In genomic region chr8:115650110-115650521, GRCm38 (mm10) we compare ENCODE assay signal across 8 mouse cellular contexts. TPM values are rescaled to one million over a fixed set of nuclear protein-coding genes. Genes with fewer than 3 reads are reported as not detected.
DNase-seq lines count a peak whose midpoint lies in the region.

No protein-coding gene starts in this region.

- intact Hi-C loops in left cerebral cortex, postnatal 10 days (cut with DNase I): no loop called here

- DNase-seq in adrenal gland, adult 2 months: peak; percentile 22
- DNase-seq in adrenal gland, adult 18-20 months (ENCODE audit: low spot score in 2 of 2): no peak
- DNase-seq in right cerebral cortex, adult 18-20 months: peak; percentile 10
- DNase-seq in right cerebral cortex, postnatal 4 days: no peak
- DNase-seq in left cerebral cortex, postnatal 10 days (ENCODE audit: extremely low spot score in 1 of 2, low spot score in 2 of 2): peak; percentile 19 to 43
- DNase-seq in telencephalon, adult 2 months (ENCODE audit: low read depth, low spot score): peak; percentile 47
- DNase-seq in urinary bladder, postnatal 36 days (ENCODE audit: low spot score in 2 of 2): no peak
- DNase-seq in c-Kit-positive CD71-positive TER-119-positive erythroid progenitor cells, embryonic 14.5 days (ENCODE audit: low spot score): no peak

RNA-seq across cellular contexts. Expression of gene Maf, which starts 57.5 kb away (rescaled TPM):
- total RNA-seq in adrenal gland, adult 2 months (2021): 10 to 100 TPM; 20.8 to 23.7 TPM
- polyA plus RNA-seq in adrenal gland, adult 2 months (2012; rRNA removed): 13.0 and 15.7 TPM in 2 replicates
- total RNA-seq in adrenal gland, adult 18-20 months (2021): 10 to 100 TPM; 16.3 to 27.1 TPM
- 10 to 100 TPM; 27.1 to 31.0 TPM for total RNA-seq in left cerebral cortex, postnatal 10 days (2021)

Comparison
In these comparisons a context has a peak if more than half of its experiments do, and no peak if none do; other contexts are left out.
1. DNase-seq: peak in adrenal gland, adult 2 months (single experiment), right cerebral cortex, adult 18-20 months (single experiment), left cerebral cortex, postnatal 10 days (2 of 2) and telencephalon, adult 2 months (single experiment); none in adrenal gland, adult 18-20 months (0 of 2), right cerebral cortex, postnatal 4 days (single experiment), urinary bladder, postnatal 36 days (0 of 2) and c-Kit-positive CD71-positive TER-119-positive erythroid progenitor cells, embryonic 14.5 days (single experiment).